Mouse (Mus musculus) brain, embryonic 18.5 days (tissue): ENCODE results near the gene Rhbdl1.
"Not testable (repeated sequence)": the region's sequence is repeated elsewhere in the genome, so short reads cannot be mapped to it uniquely, and the experiment has no call there.

Source experiments
- DNase-seq: peaks from one replicate; pipeline ENCODE4 v3.0.0-alpha.2; 2012; ENCODE audit warnings: low read depth, low spot score

Gene Rhbdl1

DNA sequence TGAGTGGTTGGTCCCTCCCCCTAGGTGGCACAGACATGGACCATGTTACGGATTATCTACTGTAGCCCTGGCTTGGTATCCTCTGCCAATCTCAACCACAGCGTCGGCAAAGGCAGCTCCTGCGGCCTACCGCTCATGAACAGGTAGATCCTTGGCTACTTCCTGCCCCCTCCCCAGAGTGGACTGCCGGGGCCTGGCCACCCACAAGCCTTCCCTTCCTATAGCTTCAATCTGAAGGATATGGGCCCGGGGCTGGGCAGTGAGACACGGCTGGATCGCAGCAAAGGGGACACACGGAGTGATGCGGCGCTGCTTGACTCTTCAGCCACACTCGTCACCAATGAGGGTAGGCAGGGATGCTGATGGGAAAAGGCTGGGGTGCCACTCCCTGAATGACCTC lies 10.1 kb downstream of the Rhbdl1 start:
- DNase-seq, result no peak

DNA sequence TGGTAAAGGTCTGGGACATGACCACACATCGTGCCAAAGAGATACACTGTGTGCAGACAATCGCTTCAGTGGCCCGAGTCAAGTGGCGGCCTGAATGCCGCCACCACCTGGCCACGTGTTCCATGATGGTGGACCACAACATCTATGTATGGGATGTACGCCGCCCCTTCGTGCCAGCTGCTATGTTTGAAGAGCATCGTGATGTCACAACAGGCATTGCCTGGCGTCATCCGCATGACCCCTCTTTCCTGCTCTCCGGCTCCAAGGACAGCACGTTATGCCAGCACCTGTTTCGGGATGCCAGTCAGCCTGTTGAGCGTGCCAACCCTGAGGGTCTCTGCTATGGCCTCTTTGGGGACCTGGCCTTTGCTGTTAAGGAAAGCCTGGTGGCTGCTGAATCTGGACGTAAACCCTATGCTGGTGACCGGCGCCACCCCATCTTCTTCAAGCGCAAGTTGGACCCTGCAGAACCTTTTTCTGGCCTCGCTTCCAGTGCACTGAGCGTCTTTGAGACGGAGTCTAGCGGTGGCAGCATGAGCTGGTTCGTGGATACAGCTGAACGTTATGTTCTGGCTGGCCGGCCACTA lies 11.0 kb downstream of the Rhbdl1 start:
- no peak for DNase-seq

DNA sequence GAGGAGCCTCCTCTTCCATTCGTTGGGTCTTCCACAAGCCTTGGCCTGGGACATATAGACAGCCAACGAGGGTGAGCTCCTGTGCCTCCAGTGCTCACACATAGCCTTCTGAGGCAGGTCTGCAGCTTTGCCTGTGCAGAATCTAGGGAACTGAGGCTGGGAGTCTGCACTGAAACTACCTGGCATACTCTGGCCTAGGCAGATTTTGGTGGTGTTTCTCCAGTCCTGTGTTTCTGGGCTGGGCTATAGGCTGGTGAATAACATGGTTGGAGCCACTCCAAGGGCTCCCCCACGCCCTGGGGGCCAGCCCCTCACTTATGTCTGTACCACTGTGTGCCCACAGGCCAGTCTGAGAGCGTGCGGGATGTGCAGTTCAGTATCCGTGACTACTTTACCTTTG lies 11.8 kb downstream of the Rhbdl1 start:
- DNase-seq, result no peak

DNA sequence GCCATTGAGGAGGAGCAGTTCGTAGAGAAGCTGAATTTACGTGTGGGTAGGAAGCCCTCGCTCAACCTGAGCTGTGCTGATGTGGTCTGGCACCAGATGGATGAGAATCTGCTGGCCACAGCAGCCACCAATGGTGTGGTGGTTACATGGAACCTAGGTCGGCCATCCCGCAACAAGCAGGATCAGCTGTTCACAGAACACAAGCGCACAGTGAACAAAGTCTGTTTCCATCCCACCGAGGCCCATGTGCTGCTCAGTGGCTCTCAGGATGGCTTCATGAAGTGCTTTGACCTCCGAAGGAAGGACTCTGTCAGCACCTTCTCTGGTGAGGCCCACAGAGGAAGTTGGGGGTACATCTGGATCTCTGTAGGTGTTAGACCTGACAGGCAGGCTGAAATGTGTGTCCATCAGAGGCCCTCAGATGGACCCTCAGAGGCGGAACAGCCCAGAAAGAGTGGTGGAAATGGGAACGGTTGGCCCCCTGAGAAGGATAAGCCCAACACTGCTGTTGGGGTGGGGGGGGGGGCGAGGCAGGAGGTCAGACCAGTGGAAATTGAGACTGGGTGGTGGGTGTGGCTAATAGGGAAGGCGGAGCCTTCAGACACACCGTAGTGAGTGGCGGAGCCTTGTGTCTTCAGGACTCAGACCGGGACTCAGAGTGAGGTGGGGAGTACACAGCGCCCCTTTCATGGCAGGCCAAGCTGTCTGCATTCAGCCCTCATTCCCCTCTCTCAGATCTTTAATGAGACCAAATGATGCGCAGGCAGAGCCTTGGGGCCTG lies 12.5 kb downstream of the Rhbdl1 start:
- DNase-seq, result no peak

DNA sequence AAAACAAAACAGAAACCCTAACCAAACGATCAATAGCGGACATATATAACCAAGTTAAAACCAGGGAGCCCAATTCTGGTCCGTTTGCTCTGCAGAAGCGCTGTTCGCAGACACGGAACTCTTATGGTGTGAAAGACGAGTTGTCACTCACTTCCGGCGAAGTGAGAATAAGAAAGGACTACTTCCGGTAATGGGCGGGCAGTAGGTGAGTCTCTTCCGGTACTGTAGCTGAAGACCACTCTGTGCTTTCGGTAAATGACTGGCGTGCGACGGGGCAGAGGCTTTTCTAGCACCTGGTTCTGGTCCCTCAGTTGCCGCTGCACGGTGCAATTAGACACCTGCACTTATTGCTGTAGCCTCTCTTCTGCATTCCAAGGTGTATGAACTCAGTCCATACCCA lies 13.6 kb downstream of the Rhbdl1 start, which contains the start of gene Wdr24:
Gene Wdr24 (plus strand): TSS at position 176 of the 400 bp plus-strand sequence.
- DNase-seq, result peak; percentile 82

DNA sequence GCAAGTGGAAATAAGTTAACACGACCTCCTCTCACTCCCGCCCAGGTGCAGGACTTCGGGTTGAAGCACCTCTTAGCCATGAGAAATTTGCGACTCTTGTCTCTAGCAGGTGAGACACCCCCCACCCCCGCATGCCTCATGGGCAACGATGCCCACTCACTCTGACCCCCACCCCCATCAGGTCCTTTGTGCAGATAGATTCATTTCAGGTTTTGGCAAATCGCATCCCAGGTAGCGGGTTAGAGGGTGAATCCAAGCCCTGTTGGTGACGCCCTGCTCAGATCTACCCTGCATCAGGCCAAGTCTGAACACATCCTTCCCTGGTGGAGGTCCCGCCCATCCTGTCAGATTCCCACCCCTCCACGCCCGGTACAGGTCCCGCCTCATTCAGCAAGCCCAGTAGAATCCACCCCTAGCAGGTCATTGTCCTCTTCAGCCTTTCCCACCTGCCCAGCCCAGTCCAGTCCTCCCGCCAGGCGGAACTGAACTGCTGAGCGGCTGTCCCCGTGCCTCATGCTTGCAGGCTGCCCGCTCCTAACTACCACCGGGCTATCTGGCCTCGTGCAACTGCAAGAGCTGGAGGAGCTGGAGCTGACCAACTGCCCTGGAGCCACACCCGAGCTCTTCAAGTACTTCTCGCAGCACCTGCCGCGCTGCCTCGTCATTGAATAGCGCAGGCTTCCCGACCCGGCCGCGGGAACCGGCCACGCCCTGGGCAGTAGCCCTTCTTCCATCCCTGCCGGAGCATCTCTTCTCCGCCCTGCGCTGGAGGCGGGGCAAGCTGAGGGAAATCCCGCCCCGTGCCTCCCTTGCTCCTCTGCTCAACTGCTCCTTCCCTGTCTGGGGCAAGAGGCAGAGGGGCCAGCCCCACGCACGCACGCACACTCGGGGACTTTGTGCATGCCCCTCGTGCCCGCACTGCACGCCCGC lies 18.0 kb downstream of the Rhbdl1 start:
- DNase-seq, result no peak

DNA sequence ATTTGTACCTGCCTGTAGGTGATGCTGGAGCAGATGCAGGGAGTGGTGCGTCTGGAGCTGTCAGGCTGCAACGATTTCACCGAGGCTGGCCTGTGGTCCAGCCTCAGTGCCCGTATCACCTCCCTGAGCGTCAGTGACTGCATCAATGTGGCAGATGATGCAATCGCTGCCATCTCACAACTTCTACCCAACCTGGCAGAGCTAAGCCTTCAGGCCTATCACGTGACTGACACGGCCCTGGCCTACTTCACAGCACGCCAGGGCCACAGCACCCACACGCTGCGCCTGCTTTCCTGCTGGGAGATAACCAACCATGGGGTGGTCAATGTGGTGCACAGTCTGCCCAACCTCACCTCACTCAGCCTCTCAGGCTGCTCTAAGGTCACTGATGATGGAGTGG lies 19.4 kb downstream of the Rhbdl1 start:
- DNase-seq, result no peak

DNA sequence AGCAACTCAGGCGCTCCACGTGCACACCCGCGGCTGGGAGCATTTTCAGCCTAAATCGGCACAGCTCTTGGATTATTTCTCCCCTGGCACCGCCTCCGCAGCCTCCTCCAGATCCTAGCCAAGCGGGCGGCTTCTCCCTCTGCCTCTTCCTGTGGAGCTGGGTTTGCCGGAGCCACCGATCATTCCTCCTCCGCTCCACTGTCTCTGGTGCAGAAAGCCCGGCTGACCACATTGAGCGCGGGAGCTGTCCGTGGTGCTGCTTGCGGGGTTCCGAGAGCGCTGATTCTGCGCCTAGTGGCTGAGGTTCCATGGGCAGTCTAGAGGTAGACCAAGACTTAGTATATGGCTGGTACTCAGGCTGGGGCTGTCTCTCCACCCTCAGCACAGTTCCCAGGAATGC lies 23.6 kb downstream of the Rhbdl1 start:
- no peak for DNase-seq

DNA sequence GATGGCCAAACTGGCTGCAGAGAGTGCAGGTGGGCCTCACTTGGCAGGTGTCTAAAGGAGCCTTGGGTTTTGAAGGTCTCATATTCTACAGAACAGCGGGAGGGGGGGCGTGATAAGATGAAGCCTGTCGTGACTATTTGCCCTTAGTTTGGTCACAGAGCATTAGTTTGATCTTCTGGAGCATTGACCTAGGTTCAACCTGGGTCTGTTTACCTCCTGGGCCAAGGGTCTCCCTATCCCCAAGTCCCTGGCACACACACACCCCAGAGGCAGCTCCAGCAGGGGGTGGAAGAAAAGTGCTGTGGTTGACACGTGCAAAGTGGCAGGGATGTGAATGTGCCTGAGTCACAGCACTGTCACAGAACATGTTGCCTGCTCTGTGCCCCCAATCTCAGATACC lies 26.2 kb downstream of the Rhbdl1 start:
- no peak for DNase-seq

DNA sequence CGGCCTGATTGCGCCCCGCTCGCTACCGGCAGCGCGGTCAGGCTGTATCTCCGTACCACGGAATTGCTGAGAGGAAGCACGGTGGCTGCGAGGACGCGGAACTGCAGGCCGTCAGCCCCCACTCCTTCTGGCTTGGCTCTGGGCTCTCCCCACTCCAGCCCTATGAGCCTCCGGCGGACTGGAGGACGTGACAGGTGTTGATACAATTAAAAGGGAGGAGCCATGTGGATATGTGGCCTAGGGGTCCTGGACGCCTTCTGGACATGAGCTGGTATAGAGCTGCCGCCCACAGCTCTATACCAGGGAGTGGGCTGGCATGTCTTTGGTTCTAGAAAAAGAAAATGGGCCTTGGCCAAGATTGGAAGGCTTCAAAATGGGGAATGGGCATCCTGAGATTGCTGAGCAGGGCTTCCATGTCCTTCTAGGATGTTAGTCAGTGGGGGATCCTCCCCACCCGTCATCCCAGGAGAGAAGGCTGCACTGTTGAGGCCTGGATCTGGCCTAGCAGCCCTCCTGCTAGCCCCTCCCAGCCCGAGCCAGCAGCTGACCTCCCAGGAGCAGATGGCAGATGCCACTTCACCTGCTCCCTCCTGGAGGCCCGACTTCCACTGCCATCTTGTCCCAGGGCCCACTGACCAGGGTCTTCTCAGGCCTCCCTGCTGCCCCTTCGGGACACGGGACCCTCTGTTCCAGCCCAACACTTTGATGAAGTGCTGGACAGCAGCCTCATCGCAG lies 27.3 kb downstream of the Rhbdl1 start:
- no peak for DNase-seq

DNA sequence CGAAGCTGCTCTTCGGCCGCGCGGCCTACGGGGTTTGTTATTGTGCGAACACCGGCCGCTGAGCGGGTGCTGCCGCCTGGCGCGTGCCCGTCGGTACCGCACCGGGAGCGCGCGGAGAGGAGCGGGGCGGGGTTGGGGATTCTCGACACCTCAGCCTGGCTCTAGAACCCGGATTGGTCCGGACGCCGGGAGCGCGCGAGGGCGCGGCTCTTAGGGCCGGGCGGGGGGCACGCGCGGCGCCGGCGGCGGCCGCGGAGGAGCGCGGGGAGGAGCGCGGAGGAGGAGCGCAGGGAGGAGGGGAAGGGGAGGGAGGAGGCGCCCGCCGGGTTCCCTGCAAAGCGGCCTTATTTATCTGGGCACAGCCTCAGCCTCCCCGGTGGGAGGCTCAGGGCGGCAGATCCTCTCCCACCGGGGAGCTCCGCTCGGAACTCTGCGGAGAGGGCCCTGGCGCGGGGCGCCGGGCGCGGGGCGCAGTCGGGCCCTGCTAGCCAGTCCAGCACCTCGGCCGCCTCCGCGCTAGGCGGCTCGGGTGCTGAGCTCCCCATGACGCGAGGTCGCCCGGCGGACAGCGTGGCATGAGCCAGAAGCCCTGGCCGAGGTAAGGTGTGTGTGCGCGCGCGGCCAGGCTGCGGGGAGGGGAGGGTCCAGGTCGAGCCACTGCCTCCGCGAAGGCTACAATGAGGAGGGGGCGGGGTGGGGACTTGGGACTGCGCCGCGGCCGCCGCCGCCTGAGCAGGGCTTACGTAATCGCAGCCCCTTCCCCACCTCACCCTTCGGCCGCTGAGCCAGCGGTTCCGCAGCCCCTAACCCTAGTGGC lies 28.1 kb downstream of the Rhbdl1 start, which contains the start of gene Fbxl16:
Gene Fbxl16 (plus strand): TSS at position 297 of the 817 bp plus-strand sequence.
- peak; percentile 90 for DNase-seq

DNA sequence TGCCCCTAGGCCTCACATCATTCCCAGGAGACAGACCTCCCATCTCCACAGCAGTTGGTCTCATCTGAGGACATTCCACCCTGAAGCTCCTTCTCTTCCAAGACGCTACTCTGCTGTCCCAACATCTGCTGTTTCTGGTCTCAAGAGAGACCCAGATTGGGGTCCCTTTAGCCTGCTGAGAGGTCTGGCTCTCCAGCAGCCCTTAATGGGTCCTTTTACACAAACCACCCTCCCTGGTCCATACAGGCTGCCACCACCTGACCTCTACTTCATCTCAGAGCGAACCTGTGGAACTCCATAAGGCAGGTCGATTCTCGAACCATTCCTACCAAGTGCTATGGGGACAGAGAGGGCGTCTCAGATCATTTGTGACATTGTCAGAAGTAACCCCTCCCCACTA lies 29.1 kb downstream of the Rhbdl1 start:
- no peak for DNase-seq

DNA sequence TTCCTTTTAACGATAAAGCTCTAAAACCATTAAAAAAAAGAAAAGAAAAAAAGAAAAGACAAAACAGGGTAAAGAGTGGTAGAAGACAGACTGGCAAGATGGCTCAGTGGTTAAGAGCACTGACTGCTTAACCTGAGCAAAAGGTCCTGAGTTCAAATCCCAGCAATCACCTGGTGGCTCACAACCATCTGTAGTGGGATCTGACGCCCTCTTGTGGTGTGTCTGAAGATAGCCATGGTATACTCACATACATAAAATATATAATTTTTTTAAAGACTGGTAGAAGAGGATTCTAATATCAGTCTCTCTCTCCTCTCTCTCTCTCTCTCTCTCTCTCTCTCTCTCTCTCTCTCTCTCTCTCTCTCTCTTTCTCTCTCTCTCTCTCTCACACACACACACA lies 29.6 kb downstream of the Rhbdl1 start:
- DNase-seq, result not testable (repeated sequence)

DNA sequence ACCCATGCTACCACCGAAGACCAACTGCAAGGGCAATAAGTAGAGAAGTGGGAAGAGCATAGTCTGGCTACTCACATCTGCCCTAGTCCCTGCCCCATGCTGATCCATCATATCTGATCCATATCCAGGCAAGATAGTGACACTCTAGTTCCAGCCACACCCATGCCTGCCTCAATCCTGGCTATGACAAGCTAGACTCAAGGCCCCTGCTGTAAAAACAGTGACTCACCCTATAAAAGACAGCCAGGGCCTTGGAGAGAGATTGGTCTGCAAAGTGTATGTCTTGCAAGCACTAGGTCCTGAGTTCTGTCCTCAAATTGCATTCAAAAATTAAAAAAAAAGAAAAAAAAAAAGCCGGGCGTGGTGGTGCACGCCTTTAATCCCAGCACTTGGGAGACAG lies 30.6 kb downstream of the Rhbdl1 start:
- no peak for DNase-seq

DNA sequence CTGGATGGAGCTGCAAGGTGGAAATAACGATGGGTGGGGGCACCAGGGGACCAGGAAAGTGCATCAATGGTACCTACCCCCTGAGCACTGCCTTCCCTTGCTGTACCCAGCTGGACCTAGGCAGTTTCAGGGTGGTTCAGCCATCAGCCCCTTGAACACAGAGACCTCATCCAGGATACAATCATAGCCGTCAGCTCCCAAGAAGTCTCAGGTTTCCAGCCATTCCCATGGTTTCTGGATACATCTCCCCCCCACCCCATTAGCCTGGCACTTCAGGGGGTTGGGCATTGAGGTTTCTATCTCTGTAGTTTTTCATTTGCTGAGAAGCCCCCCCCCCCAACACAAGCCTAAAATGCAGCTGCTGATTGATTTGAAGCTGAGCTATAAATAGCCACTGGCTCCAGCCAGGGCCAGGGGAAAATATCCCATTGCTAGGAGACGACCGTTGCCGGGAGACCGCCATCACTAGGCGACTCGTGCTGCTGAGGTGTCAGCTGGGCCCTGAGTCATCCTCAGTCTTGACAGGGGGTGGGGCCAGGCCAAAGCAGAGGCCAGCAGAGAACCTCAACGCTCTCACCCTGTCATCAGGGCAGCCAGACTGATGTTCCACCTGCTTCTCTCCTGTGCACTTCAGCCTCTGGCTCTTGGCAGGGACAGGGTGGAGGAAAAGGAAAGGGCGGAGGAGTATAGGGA lies 34.1 kb downstream of the Rhbdl1 start:
- no peak for DNase-seq

DNA sequence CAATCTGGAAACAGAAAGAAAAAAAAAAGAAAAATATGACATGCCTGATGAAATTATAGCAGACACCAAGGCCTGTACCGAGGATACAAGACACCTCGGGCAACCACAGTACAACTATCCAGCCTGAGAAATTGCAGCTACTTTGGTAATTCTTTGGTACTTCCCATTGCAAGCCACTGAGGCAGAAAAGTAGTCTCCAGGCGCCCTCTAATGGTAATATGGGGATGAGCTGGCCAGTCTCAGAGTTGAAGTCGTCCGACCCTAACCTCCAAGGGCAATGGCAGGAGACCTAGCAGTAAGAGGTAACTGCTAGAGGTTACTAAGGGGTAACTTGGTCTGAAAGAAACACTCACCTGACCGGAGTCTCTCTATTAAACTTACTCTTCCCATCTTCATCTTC lies 36.1 kb downstream of the Rhbdl1 start:
- DNase-seq, result no peak

DNA sequence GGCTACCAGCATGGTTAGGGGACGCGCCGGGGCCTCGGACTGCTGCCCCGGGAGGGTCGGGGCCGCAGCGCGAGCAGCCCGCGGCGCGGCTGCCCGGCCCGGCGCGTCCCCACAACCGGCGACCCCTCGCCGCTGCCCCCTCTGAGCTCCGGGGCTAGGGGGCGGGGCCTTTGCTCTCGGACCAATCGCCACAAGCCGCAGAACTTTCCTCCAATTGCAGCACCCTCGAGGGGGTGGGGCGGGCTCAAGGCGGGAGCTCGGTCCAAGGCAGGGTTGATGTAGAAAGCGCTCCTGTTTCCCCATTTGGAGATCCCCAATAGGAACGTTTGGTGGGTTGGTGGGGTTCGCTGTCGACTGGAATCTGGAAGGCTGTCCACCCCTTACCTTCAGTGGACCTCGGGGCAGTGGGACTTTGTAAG lies 40.1 kb downstream of the Rhbdl1 start, which contains the start of gene Metrn:
Gene Metrn (minus strand): TSS at position 186 of the 419 bp plus-strand sequence.
- no peak for DNase-seq

DNA sequence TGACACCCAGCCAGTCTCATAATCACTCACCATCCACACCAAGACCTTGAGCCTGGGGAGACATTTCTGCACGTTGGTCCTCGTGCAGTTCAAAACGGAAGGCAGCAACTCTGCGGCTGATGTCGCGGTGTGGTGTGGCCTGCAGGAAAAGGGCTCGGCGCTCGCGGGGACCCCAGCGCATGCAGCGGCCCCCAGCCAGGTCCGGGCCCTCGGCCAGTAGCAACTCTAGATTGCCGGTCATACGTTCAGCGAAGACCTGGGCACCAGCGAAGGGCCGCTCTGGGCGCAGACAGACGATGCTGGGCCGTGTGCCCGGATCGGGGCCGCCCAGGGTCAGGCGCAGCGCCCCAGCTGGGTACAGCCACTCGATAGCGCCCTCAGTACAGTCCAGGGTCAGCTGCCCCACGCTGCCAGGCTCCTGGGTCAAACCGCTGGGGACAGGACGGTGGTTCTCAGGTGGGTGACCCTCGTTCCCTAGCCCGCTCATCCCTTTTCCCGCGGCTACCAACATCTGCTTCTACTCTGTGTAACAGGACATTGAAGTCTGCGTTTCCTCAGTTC lies 40.8 kb downstream of the Rhbdl1 start:
- no peak for DNase-seq

DNA sequence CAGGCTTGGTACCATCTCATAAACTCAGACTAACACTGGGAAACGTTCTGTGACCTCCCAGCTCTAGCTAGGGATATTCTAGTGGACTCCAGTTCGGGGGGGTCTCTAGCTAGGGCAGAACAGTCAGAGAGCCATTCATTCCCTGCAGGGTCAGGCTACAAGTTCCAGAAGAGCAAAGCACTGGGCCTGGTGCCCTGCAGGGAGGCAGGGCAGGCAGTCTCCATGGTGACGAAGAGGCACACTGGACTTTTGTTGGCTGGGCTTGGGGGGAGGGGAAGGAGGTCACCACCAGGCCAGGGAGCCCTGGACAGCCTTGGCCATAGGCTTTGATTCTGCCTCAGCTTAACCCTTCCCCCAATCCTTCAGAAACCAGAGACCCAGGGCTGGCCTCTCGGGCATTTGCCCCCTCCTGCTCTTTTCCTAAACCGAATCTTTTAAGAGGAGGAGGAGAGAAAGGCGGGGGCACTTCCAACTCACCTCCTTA lies 41.4 kb downstream of the Rhbdl1 start, which contains the start of gene AC134908.4:
Gene AC134908.4 (minus strand): TSS at position 51 of the 484 bp plus-strand sequence.
- no peak for DNase-seq
